Mouse (Mus musculus): ENCODE measurements around the gene Hey2. TPM values are rescaled to one million over a fixed set of nuclear protein-coding genes. Genes with fewer than 3 reads are reported as not detected.

The Hey2 gene
- polyA plus RNA-seq, 1 experiment = 8.5 TPM

DNA sequence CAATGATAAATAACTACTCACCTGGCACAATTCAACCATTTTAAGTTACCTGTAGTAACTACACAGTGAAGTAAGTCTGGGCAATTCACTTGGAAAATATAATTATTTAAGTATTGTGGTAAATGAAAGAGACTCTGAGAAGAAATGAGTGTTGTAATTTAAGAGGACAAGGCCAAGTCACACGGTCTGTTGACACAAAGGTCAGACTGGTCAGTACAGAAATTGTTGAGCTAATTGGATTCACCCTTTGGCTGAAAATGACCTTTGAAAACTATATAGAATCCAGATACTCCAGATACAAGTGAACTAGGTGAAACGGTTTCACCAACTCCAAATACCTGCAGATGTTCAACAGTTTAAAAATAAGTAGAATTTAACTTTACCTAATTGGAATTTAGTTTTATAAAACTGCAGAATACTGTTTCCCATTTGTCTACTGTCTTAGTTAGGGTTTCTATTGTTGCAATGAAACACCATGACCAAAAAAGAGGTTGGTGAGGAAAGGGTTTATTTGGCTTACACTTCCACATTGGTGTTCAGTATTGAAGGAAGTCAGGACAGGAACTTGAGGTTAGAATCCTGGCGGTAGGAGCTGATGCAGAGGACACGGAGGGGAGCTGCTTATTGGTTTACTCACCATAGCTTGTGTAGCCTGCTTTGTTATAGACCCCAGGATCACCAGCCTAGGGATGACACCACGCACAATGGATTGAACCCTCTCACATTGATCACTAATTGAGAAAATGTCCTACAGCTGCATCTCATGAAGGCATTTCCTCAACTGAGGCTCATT, 45.9 kb downstream of the Hey2 start:
- no peaks in the 10 kb centered on the region; the same call in 1 of the 2 replicates for H3K4me1 ChIP-seq (ENCODE audit: control insufficient read depth, insufficient read depth, low read length)
- TF ChIP-seq POLR2A (IDR thresholded peaks at IDR 0.05; ENCODE audit: borderline replicate concordance, extremely low read depth, low read depth, low read length) (no peak), CTCF (IDR thresholded peaks at IDR 0.05; ENCODE audit: insufficient read depth, low read length) (no peak)
- no peak overlapping the region for H3K4me3 ChIP-seq (replicated peaks; ENCODE audit: extremely low read depth, low read depth, low read length)
- no peak for DNase-seq
- WGBS = 75% methylated on average over 5 of the region's 5 CpGs

DNA sequence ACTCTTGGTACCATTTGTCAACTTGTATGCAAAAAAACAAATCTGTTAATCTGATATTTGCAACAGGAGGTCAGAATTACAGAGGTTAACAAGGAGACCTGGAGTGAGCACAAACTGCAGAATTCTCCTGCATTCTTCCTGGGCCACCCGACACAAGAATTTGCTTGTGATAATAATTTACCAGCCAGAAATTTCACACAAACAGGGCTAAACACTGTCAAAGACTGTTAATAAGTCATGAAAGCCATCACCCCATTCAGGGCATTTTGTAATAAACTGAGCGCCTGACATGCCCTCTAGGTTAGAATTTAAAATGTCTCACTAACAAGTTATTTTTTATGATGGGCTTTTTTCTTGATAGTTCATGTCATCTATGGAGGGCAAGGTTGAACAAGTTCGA, 51.6 kb downstream of the Hey2 start:
- Histone ChIP-seq H3K4me1 (ENCODE audit: control insufficient read depth, insufficient read depth, low read length) (0 out of 2 replicates have a peak, but pooled peaks cover 2% of the 10 kb centered on the region), H3K4me3 (replicated peaks; ENCODE audit: extremely low read depth, low read depth, low read length) (no peak overlapping the region)
- TF ChIP-seq POLR2A (IDR thresholded peaks at IDR 0.05; ENCODE audit: borderline replicate concordance, extremely low read depth, low read depth, low read length) = no peak
- no peak for TF ChIP-seq CTCF (IDR thresholded peaks at IDR 0.05; ENCODE audit: insufficient read depth, low read length)
- no peak for DNase-seq
- WGBS = 73% methylated on average over 3 of the region's 3 CpGs

DNA sequence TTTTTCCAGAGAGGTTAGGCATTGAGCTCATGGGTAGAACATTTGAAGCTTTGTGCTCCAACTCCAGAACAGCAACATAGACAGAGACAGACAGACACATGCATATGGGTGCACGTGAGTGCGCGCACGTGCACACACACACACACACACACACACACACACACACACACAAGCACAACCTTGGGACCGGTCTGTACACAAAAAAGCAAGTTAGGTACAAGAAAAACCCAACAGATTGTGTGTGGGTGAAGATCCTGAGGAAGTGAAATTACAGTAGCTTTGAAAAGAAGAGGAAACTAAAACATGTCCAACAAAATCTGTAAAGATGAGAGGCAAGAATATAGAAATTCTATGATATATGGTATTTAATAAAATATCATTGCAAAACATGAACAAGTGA, 53.1 kb downstream of the Hey2 start:
- H3K4me1 ChIP-seq (ENCODE audit: control insufficient read depth, insufficient read depth, low read length) = peaks cover 2% of the 10 kb centered on the region; the same call in 1 of the 2 replicates
- TF ChIP-seq POLR2A (IDR thresholded peaks at IDR 0.05; ENCODE audit: borderline replicate concordance, extremely low read depth, low read depth, low read length) = no peak
- TF ChIP-seq CTCF (IDR thresholded peaks at IDR 0.05; ENCODE audit: insufficient read depth, low read length) = no peak
- no peak for DNase-seq
- 88% methylated on average over 5 of the region's 5 CpGs for WGBS
- H3K4me3 ChIP-seq (replicated peaks; ENCODE audit: extremely low read depth, low read depth, low read length) = no peak overlapping the region

DNA sequence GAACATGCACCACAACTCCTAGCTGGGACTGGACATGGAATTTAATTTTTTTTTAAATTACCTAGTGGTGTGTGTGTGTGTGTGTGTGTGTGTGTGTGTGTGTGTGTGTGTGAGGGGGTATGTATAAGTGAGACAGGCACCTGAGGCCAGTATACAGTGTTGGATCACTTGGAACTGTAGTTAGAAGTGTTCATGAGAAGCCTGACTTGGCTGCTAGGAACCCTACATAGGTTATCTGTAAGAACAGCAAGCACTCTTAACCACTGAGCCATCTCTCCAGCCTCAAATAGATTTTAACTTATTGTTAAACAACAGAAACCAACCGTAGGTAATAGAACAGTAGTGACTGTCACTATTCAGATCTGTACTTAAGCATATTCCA, 54.3 kb downstream of the Hey2 start:
- DNase-seq = no peak
- 94% methylated on average over 1 of the region's 1 CpGs for WGBS
- H3K4me3 ChIP-seq (replicated peaks; ENCODE audit: extremely low read depth, low read depth, low read length) = no peak overlapping the region
- H3K4me1 ChIP-seq (ENCODE audit: control insufficient read depth, insufficient read depth, low read length) = peaks cover 2% of the 10 kb centered on the region; the same call in 1 of the 2 replicates
- TF ChIP-seq POLR2A (IDR thresholded peaks at IDR 0.05; ENCODE audit: borderline replicate concordance, extremely low read depth, low read depth, low read length) (no peak), CTCF (IDR thresholded peaks at IDR 0.05; ENCODE audit: insufficient read depth, low read length) (no peak)

DNA sequence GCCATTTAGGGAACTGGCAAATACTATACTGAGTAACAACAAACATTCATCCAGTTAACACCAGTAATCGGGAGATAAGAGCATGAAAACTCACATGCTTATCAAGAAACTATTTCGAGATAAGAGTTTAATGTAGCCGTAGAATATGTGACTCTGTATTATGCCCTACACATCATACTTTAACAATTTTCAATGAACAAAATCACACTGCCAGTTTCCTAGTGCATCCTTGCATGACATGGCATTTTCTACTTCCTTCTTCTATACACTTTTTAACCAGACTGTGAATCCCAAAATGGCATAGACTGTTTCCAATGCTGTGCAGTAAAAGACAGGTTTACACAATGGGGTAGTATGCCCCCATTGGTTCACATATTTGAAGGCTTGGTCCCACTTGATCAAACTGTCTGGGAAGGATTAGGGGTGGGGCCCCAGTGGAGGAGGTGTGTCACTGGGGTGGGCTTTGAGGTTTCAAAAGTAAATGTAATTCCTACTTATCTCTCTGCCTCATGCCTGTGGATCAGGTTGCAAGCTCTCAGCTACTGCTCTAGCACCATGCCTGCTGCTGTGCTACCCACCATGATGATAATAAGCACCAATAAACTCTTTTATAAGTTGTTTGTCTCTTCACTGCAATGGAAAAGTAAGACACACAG, 54.8 kb downstream of the Hey2 start:
- Histone ChIP-seq H3K4me3 (replicated peaks; ENCODE audit: extremely low read depth, low read depth, low read length) (no peak overlapping the region), H3K4me1 (ENCODE audit: control insufficient read depth, insufficient read depth, low read length) (peaks cover 2% of the 10 kb centered on the region; the same call in 1 of the 2 replicates)
- no peak for DNase-seq
- TF ChIP-seq POLR2A (IDR thresholded peaks at IDR 0.05; ENCODE audit: borderline replicate concordance, extremely low read depth, low read depth, low read length) (no peak), CTCF (IDR thresholded peaks at IDR 0.05; ENCODE audit: insufficient read depth, low read length) (no peak)
- 62% methylated on average over 3 of the region's 3 CpGs for WGBS

DNA sequence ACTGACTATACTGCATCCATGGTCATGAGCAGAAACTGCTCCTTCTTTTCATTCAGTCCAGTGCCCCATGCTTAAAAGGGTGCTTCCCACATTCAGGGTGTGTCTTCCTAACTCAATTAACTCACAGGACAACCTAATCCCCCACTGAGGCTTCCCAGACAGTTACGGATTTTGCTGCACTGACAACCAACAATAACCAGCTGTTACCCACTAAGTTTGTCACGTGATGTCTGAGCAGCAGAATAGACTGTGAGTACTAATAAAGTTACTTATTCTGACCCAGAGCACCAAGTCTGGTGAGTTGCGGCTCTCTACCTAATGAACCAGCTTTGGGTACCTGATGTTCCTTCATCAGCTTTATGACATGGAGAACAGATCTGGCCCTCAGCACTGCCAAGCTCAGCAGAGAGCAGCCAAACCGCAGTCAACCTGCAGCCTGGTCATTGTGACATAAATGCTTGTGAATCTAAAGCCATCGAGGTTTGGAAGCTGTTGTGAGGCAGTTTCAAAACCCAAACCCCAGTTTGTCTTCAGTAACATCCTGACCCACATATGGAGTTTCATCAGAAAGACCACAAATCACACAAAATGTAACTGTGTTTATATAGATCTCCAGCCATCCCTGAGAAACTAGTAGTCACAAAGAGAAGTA, 56.4 kb downstream of the Hey2 start:
- TF ChIP-seq POLR2A (IDR thresholded peaks at IDR 0.05; ENCODE audit: borderline replicate concordance, extremely low read depth, low read depth, low read length) (no peak), CTCF (IDR thresholded peaks at IDR 0.05; ENCODE audit: insufficient read depth, low read length) (no peak)
- Histone ChIP-seq H3K4me1 (ENCODE audit: control insufficient read depth, insufficient read depth, low read length) (peaks cover 2% of the 10 kb centered on the region; the same call in 1 of the 2 replicates), H3K4me3 (replicated peaks; ENCODE audit: extremely low read depth, low read depth, low read length) (no peak overlapping the region)
- no peak for DNase-seq
- 82% methylated on average over 5 of the region's 5 CpGs for WGBS

Other genes starting within 250 kb of the Hey2 start
- 1.3 and 1.6 TPM in 2 replicates for gene Trmt11, start 242.1 kb downstream of the Hey2 start, polyA plus RNA-seq (2012; rRNA removed)
- gene Hint3, start 213.2 kb downstream of the Hey2 start, polyA plus RNA-seq (2012; rRNA removed) = 7.9 and 8.3 TPM in 2 replicates
- gene Ncoa7, start 39.5 kb downstream of the Hey2 start, polyA plus RNA-seq (2012; rRNA removed) = 4.0 and 4.6 TPM in 2 replicates

All from lung, adult 2 months (tissue).